Mouse (Mus musculus): ENCODE results near the gene Pate2. TPM values are rescaled to one million over a fixed set of nuclear protein-coding genes. Genes with fewer than 3 reads are reported as not detected.

Pate2 gene
- total RNA-seq, 2 experiments from 2014 or later, result 0.54 to 0.57 TPM

GRCm38 (mm10) chr9:35691924-35692323, 121.8 kb downstream of the Pate2 start:
- no peak for ATAC-seq (replicated peaks; ENCODE audit: poor library complexity)

- ATAC-seq (replicated peaks; ENCODE audit: poor library complexity), result no peak
Observed at GRCm38 (mm10) chr9:35707265-35707664, 137.2 kb downstream of the Pate2 start.

Other genes with a start within 250 kb of the Pate2 start
- gene Cdon, start 149.2 kb upstream of the Pate2 start, total RNA-seq (2015), result 0.67 and 1.3 TPM in 2 replicates
- 0.37 and 1.0 TPM in 2 replicates for gene Cdon, start 149.2 kb upstream of the Pate2 start, total RNA-seq (2017)
- gene Gm1113, start 52.0 kb upstream of the Pate2 start, total RNA-seq (2015), result not detected in 2 replicates
- gene Gm1113, start 52.0 kb upstream of the Pate2 start, total RNA-seq (2017), result not detected in 2 replicates
- gene Ddx25, start 11.8 kb upstream of the Pate2 start, total RNA-seq (2015), result 0.05 TPM in 1 of 2 replicates, not detected in the other
- 0.03 TPM in 1 of 2 replicates, not detected in the other for gene Ddx25, start 11.8 kb upstream of the Pate2 start, total RNA-seq (2017)
- 25.5 and 28.8 TPM in 2 replicates for gene Pus3, start 11.7 kb upstream of the Pate2 start, total RNA-seq (2015)
- gene Pus3, start 11.7 kb upstream of the Pate2 start, total RNA-seq (2017), result 22.3 and 23.7 TPM in 2 replicates
- 9.7 and 12.6 TPM in 2 replicates for gene Hyls1, start 114 bp downstream of the Pate2 start, total RNA-seq (2015)
- 12.7 and 14.1 TPM in 2 replicates for gene Hyls1, start 114 bp downstream of the Pate2 start, total RNA-seq (2017)
- gene Pate4, start 41.7 kb downstream of the Pate2 start, total RNA-seq (2015), result not detected in 2 replicates
- gene Pate4, start 41.7 kb downstream of the Pate2 start, total RNA-seq (2017), result not detected in 2 replicates
- not detected in 2 replicates for gene Pate3, start 77.9 kb downstream of the Pate2 start, total RNA-seq (2015)
- not detected in 2 replicates for gene Pate3, start 77.9 kb downstream of the Pate2 start, total RNA-seq (2017)
- gene Pate1, start 117.1 kb downstream of the Pate2 start, total RNA-seq (2015), result not detected in 2 replicates
- gene Pate1, start 117.1 kb downstream of the Pate2 start, total RNA-seq (2017), result not detected in 2 replicates
- gene Gm17677, start 170.8 kb downstream of the Pate2 start, total RNA-seq (2015), result not detected in 2 replicates
- gene Gm17677, start 170.8 kb downstream of the Pate2 start, total RNA-seq (2017), result not detected in 2 replicates
- gene Gm17727, start 207.8 kb downstream of the Pate2 start, total RNA-seq (2015), result not detected in 2 replicates
- gene Gm17727, start 207.8 kb downstream of the Pate2 start, total RNA-seq (2017), result not detected in 2 replicates
- not detected in 2 replicates for gene Gm27235, start 219.8 kb downstream of the Pate2 start, total RNA-seq (2015)
- gene Gm27235, start 219.8 kb downstream of the Pate2 start, total RNA-seq (2017), result not detected in 2 replicates
- gene D730048I06Rik, start 219.8 kb downstream of the Pate2 start, total RNA-seq (2015), result not detected in 2 replicates
- gene D730048I06Rik, start 219.8 kb downstream of the Pate2 start, total RNA-seq (2017), result not detected in 2 replicates